Mouse (Mus musculus): Measurements from ENCODE around the gene Ccdc13. TPM values are rescaled to one million over a fixed set of nuclear protein-coding genes. Genes with fewer than 3 reads are reported as not detected.

Ccdc13 gene
- polyA plus RNA-seq, 1 experiment from 2014 or later, result 2.8 TPM

DNA sequence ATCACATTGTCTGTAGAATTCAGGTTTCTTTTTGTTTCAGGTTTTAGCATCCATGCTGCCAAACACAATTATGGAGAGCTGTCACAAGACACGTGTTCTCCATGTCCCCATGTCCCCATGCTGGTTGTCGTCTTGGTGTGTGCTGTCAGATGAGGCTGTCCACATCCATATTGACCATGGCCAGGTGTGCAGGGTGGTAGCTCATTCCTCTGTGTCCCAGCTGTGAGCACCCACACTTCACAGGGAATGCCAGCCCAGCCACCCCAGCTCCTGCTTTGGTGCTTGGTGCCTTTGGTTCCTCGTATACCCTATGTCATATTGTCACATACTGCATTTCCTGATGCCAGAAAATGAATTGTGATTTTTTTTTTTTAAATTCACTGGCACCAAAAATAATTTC lies 84.6 kb downstream of the Ccdc13 start:
- no peak for ATAC-seq (ENCODE audit: low read depth)
- Histone ChIP-seq H3K9me3 (no peaks in the 10 kb centered on the region), H3K36me3 (peaks cover 68% of the 10 kb centered on the region), H3K27me3 (no peaks in the 10 kb centered on the region), H3K4me1 (replicated peaks) (peaks cover 19% of the 10 kb centered on the region), H3K4me3 (no peak overlapping the region), H3K27ac (replicated peaks) (no peak overlapping the region), H3K4me2 (no peak overlapping the region), H3K9ac (no peak overlapping the region)
- WGBS, result 91% methylated on average over 3 of the region's 3 CpGs

DNA sequence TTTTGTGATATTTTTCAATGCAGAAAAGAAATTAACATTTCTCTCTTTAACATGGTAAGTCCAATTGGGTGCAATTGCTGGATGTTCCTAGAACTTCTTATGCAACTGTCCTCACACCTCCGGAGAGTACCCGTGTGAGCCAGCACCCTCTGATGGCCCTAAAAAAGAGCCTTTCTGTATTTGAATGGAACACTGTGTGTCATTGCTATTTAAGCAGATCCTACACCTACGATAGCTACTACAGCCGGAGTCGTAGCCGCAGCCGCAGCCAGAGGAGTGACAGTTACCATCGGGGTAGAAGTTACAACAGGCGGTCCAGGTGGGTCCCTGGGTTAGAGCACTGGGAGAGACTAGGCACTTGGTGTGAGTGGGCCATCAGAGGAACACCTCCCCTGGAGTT lies 86.5 kb downstream of the Ccdc13 start:
- Histone ChIP-seq H3K36me3 (peaks cover 87% of the 10 kb centered on the region), H3K4me2 (no peak overlapping the region), H3K4me1 (replicated peaks) (peaks cover 4% of the 10 kb centered on the region), H3K27me3 (no peaks in the 10 kb centered on the region), H3K9me3 (no peaks in the 10 kb centered on the region), H3K9ac (no peak overlapping the region), H3K4me3 (no peak overlapping the region), H3K27ac (replicated peaks) (no peak overlapping the region)
- WGBS, result 97% methylated on average over 9 of the region's 9 CpGs
- ATAC-seq (ENCODE audit: low read depth), result no peak

Other genes with a start within 250 kb of the Ccdc13 start
- gene Lyzl4, start 197.4 kb downstream of the Ccdc13 start, polyA plus RNA-seq (2015; fragmentation: Nextera tagmentation; extraction: Ambion mirVana), result not detected in 2 replicates
- gene Vipr1, start 196.7 kb downstream of the Ccdc13 start, polyA plus RNA-seq (2015; fragmentation: Nextera tagmentation; extraction: Ambion mirVana), result 0.25 and 1.0 TPM in 2 replicates
- gene Sec22c, start 134.0 kb downstream of the Ccdc13 start, polyA plus RNA-seq (2015; fragmentation: Nextera tagmentation; extraction: Ambion mirVana), result 22.7 and 25.2 TPM in 2 replicates
- gene Ss18l2, start 129.1 kb downstream of the Ccdc13 start, polyA plus RNA-seq (2015; fragmentation: Nextera tagmentation; extraction: Ambion mirVana), result 162 and 189 TPM in 2 replicates
- 56.5 and 58.6 TPM in 2 replicates for gene Nktr, start 120.3 kb downstream of the Ccdc13 start, polyA plus RNA-seq (2015; fragmentation: Nextera tagmentation; extraction: Ambion mirVana)
- 18.2 and 19.2 TPM in 2 replicates for gene Zfp651, start 80.1 kb downstream of the Ccdc13 start, polyA plus RNA-seq (2015; fragmentation: Nextera tagmentation; extraction: Ambion mirVana)
- 0.95 and 2.0 TPM in 2 replicates for gene Klhl40, start 61.9 kb downstream of the Ccdc13 start, polyA plus RNA-seq (2015; fragmentation: Nextera tagmentation; extraction: Ambion mirVana)
- 0.10 and 0.37 TPM in 2 replicates for gene Hhatl, start 47.0 kb downstream of the Ccdc13 start, polyA plus RNA-seq (2015; fragmentation: Nextera tagmentation; extraction: Ambion mirVana)
- gene Higd1a, start 18.9 kb upstream of the Ccdc13 start, polyA plus RNA-seq (2015; fragmentation: Nextera tagmentation; extraction: Ambion mirVana), result 129 and 150 TPM in 2 replicates
- gene Ackr2, start 58.9 kb upstream of the Ccdc13 start, polyA plus RNA-seq (2015; fragmentation: Nextera tagmentation; extraction: Ambion mirVana), result 1.2 and 1.4 TPM in 2 replicates
- gene Cyp8b1, start 76.8 kb upstream of the Ccdc13 start, polyA plus RNA-seq (2015; fragmentation: Nextera tagmentation; extraction: Ambion mirVana), result not detected in 2 replicates
- 2.8 and 3.5 TPM in 2 replicates for gene Fam198a, start 111.5 kb upstream of the Ccdc13 start, polyA plus RNA-seq (2015; fragmentation: Nextera tagmentation; extraction: Ambion mirVana)
- gene Pomgnt2, start 157.6 kb upstream of the Ccdc13 start, polyA plus RNA-seq (2015; fragmentation: Nextera tagmentation; extraction: Ambion mirVana), result 22.1 and 25.1 TPM in 2 replicates